Mouse (Mus musculus) frontal cortex, postnatal 14 days (tissue): ENCODE results near the gene Chst14.

Source experiments
- DNase-seq, 2 experiments: peaks; one replicate each; pipeline ENCODE4 v3.0.0; 2022; ENCODE audit warnings: low spot score in 2 of 2

Gene Chst14

DNA sequence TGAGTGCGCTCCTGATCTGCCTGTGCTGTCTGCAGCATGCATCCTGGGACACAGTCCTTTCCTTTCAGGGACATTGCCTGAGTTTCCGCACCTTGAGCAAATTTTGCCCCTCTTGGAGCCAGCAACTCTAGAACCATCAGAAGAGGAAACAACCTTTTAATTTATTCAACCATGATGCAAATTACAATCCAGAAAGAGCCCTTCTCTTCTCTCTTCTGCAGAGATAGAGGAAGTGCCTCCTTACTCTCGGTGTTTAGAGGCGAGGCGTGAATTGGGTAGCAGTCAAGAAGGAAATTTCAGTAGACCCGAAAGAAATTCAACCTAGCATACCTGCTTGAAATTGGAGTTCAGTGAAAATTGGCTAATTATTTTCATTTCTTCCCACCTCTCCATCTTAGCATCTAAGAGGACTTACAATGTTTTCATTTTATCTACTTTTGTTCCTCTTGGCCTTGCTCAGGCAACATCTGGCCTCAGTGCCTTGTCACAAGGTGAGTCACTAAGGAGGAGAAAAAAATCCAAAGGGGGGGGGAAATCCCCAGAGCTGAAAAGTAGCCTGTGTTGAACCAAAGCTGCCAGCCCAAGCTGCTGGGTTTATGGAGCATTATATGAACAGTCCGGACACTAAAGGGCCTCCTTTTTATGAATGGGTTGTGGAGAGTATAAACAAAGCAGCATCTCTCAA, 20.7 kb upstream of the Chst14 start:
- DNase-seq: no peak

DNA sequence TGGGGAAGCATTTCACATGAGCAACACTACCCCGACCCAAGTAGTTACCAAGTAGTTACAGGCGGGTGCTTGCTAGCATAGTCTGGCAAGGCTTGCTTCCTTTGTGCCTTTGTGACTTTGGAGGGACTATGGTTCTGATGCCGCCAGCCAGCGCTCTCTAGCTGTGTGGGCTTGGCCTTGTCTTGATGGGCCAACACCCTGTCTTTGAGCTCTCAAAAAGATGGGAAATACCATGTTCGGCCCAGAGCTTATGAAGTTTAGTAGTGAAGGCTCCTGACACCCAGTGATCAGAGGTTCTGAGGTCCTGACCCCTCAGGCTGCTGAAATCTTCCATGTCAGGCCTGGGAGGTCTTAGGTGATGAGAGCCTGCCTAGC, 20.2 kb upstream of the Chst14 start:
- DNase-seq: no peak

DNA sequence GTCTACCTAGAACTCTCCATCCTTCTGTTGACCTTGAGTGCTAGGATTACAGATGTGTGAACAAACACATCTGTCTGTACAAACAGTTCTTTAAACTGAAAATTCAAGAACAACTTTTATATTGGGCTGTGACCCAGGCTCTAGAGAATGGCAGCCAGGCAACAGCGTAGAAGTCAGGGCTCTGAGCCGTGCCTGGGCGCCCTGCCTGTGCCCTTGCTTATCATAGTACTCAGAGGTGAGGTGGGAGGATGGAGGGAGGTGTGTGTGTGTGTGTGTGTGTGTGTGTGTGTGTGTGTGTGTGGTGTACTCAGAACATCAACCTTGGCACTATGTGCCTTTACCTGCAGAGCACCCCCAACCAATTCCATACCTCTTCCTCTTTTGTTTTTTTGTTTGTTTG, 18.5 kb upstream of the Chst14 start:
- DNase-seq: no peak

DNA sequence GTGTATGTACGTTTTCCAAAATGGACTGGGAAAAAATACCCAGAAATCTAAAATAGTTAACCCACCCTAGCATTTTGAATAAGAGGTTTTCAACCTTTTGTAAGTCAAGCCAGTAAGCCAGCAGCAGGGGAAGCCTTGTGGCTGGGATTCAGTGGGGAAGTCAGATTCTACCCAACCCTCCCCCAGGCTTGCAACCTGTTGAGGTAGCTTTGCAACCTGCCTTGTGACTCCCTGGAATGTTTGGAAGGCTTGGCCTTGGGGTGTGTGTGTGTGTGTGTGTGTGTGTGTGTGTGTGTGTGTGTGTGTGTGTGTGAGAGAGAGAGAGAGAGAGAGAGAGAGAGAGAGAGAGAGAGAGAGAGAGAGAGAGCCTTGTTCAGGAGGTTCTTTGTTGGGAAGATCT, 17.1 kb upstream of the Chst14 start:
- DNase-seq: no peak

DNA sequence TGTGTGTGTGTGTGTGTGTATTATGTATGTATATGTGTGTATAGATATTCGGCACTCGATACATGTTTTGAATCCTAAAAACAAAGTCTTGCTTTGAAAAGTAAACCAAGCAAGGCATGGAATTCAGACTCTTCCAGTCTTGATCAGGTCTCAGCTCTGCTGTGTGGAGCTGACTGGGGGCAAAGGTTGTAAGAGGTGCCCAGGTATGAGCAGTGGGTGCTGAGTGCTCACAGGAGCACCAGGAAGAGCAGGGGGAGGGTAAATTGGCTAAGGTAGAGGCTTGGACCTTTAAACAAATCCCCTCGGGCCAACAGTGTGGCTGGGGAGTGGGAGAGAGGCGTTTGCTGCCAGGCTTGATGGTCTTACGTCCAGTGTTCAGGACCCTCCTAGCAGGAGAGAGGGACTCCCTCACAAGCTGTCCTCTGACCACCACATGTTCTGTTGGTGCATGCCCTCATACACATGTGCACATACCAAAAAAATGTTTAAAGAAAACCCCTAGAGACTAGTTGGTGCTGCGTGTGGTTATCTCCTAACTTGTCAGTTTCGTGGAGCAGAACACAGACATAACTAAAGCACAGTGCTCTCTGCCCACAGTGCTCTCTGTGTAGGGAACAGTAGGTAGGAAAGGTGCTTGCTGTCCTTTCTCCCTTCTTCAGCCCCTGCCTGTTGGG, 15.6 kb upstream of the Chst14 start:
- no peak for DNase-seq

DNA sequence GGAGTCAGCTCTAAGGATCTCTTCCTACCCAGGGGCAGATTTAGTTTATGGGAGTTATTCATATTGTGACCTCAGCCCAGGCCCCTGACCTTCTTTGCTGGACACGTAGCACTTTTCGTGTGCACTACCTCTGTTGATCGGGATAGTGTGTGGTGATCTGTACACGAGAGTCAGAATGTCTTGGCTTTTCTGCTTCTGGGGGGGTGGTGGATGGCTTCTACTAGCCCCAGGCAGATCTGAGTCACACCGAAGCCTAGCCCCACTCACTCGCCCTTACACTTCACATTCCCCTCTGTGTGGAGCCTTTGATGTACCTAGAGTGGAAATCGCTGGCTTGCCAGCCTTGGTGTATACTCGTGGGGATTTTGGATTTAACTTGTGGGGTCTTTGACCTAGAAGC, 13.6 kb upstream of the Chst14 start:
- no peak for DNase-seq

DNA sequence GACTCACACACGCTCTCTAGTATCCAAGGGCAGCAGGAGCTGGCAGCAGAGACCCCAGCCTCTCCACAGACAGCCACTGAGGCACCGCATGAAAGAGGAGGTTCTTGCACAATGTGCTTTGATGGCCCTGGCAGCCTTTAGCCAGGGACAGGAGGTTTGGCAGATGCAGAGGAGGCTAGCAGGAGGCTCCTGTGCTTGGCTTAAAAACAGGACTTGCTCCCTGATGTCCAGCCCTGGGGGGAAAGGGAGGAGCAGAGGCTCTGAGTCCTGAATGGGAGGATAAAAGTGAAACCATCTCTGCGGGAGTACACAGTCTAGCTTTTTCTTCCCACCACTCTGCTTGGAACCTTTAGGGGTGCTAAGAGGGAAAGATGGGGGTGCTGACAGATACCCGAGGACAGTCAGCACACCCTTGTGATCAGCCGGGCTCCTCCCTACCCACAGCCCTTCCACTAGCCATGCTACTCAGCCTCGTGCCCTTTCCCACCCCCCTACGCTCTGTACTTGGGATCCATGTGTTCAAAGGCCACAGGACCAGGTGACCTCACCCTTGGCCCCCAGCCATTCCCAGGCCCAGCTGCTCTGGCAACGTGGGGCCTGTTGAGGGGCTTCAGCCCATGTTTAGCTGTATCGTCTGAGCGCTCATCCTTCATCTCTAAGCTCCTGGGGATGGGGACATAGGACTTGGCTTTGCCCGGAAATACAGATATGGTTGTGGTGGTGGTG, 12.6 kb upstream of the Chst14 start:
- DNase-seq: no peak

DNA sequence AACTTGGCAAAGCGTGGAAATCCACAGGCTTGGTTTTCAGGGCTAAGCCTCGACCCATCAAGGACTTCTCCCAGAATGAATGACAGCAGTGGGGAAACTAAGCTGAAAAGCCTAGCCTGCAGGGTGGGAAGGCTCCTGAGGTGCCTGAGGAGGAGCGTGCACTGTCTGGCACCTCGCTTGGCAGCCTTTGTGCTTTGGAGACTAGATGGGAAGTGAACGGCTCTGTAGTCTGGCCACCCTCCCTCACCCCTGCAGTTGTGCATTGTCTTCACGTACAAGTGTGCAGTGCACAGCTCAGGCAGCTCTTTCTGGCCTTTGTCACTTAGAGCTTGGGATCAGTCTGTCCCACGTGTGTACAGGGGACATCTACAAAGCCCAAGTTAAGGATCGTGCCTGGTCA, 11.6 kb upstream of the Chst14 start:
- no peak for DNase-seq

DNA sequence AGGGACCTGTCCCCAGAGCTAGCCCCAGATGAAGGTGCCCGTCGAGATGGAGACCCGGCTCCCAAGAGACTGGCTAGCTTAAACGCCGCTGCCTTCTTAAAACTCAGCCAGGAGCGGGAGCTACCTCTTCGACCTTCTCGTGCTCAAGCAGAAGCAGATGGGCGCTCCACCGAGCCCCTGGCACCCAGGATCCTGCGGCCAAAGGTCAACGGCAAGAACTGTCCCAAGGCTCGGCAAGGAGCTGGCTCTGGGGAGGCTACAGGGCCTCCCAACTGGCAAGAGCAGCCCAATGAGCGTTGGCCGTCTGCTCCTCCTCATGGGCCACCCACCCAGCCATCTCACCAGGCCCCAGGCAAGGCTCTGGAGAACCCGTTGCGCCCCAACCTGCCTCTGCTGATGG, 9.9 kb upstream of the Chst14 start:
- DNase-seq: no peak

DNA sequence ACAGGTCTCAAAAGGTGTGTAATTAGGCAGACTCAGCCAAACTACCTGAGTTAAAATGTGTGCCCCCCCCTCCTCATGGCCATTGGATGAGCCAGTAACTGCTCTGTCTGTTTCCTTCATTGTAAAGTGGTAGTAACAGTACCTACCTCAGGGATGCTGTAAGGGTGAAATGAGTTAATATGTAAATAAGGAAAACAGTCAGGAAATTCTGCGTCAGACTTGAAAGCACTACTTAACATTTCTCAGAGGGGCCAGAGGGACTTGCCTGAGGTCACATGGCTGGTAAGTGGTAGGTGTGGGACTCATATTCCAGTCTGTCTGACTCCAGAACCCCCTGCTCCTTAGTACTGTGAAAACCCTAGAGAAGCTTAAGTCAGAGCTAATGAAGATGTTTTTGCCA, 7.8 kb upstream of the Chst14 start:
- no peak for DNase-seq

DNA sequence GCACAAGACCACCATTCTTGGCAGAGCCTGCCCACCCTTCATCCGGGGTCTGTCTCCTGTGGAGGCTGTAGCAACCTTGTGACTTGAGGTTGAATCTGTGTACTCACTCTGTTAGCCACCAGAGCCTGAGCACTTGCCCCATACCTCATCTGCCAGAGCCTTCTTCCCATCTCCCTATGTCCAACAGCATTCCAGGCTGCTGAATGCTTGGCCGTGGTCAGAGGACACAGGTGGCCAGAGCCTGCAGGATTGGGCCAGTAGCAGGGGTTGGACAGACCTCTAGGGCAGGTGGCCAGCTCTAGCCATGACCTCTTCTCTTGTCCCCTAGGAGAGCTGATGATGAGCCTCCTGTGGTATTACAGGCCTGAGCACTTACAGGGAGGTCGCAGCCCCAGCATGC, 5.9 kb upstream of the Chst14 start:
- DNase-seq: no peak

DNA sequence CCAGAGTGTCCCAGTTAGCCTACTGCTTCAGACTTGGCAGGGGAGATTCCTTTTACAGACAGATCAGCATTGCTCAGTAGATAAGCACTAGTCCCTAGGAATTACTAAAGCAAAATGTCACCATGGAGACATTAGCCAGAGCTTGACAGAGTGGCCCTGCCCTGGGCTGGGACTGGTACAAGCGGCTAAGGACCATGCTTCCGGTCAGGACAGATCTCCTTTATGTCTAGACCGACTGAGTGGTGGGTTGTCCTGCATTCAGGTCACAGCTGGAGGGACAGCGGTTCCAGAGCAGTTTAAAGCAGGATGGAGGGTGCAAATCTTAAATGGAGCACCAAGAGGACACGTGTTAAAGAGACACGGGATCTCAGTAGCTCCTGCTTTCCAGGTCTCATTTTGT, 344 bp upstream of the Chst14 start:
- DNase-seq: no peak

DNA sequence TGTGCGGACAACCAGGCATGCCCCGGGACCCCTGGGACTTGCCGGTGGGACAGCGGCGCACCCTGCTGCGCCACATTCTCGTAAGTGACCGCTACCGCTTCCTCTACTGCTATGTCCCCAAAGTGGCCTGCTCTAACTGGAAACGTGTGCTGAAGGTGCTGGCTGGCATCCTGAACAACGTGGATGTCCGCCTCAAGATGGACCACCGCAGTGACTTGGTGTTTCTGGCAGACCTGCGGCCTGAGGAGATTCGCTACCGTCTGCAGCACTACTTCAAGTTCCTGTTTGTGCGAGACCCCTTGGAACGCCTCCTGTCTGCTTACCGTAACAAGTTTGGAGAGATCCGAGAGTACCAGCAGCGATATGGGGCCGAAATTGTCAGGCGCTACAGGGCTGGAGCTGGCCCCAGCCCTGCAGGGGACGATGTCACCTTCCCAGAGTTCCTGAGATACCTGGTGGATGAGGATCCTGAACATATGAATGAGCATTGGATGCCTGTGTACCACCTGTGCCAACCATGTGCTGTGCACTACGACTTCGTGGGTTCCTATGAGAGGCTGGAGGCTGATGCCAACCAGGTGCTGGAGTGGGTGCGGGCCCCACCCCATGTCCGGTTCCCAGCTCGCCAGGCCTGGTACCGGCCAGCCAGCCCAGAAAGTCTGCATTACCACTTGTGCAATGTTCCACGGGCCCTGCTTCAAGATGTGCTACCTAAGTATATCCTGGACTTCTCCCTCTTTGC, 873 bp downstream of the Chst14 start:
- no peak for DNase-seq

DNA sequence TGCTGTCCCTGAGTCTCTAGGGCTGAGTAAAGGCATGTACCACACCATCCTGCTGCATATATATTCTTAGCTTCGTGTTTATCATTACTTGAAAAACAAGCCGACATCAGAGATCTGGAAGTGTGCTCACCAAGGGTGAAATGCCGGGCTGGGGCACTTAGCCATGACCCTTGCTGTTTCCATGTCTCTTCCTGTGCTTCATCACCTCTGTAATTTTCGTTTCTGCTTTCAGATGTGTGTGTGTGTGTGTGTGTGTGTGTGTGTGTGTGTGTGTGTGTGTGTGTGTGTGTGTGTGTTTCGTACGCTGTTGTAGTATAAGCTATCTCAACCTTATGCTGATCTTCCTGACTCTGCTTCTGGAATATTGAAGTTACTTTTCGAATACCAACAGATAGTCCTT, 15.0 kb downstream of the Chst14 start:
- no peak for DNase-seq

DNA sequence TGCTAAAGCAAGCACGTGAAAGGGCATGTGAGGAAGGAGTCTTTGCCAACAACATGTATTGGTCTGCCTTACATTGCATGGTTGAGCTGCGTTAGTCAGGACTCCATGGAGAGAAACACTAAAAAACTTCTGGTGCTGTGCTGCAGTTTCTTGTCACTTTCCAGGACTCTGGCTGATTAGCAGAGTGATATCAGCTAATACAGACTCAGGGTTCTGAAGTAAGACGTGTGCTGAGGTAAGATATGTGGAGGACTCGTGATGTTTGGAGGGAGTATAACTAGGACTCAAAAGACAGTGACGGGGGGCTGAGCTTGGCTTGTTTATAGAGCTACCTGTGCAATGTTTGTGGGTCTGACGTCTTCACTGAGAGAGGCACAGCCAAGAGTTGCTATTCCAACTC, 16.9 kb downstream of the Chst14 start:
- DNase-seq: no peak

DNA sequence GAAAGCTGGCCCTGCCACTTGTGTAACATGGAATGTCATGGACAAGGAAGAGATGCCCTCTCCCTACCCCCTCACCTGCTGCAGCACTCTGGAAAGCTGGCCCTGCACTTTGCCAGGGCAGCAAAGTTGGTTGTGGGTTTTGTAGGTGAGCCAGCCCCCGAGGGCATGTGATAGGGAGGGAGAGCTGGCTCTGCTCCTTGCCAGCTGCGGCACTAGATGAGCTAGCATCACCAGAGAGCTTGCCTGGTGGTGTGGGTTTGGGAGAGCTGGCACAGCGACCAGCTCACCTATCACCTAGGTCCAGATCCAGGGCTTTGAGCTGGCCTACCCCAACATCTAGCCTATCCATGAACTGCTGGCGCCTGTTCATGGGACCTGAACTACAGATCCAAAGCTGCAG, 22.5 kb downstream of the Chst14 start:
- DNase-seq: no peak

DNA sequence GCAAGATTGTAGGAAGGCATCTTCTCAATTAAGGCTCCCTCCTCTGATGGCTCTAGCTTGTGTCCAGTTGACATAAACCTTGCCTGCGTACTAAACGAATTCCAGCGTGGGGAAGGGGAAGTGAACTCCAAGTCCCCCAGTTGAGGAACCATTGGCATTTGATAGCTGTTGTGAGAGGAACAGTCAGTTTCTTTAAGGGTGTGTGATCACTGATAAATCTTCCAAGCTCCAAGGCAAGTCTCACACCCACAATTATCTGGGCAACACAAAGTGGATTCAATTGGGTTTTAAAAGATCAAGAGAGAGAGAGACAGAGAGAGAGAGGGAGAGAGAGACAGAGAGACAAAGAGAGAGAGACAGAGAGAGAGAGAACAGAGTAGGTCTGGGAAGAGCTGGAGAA, 23.4 kb downstream of the Chst14 start:
- no peak for DNase-seq

DNA sequence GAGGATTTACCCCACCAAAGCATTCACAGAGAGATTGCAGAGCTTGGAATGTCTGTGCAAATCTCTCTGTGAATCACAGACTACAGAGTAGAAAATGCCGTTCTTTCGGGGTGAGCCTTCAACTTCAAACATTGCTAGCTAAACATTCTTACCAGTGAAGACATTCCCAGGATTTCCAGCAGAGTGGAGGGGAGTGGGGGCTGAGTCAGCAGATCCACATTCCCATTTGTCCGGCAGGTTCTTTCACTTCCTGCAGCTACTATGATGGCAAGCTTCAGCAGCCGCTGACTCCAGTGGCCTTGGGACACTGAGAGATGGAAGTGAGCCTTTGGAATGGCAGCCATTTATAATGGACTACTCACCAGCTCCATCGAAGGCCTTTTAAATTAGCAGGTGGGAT, 30.2 kb downstream of the Chst14 start:
- DNase-seq: no peak

DNA sequence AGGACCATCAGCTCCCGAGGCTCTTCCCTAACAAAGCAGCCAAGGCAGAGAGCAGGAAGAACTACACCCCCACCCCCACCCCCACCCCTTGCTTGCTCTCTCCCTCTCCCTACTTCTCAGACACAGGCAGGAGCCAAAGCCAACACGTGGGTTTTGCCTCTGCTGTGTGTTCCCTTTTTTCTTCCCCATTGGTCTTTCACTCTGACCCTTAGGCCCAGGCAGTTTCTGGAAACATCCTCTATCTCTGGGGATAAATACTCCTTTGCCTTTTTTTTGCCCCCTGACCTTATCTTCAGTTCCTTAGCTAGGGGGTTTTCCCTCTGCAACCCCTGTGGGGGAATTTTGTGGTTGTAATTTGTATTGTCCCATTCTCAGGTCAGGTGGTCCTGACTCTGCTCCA, 33.3 kb downstream of the Chst14 start:
- no peak for DNase-seq

DNA sequence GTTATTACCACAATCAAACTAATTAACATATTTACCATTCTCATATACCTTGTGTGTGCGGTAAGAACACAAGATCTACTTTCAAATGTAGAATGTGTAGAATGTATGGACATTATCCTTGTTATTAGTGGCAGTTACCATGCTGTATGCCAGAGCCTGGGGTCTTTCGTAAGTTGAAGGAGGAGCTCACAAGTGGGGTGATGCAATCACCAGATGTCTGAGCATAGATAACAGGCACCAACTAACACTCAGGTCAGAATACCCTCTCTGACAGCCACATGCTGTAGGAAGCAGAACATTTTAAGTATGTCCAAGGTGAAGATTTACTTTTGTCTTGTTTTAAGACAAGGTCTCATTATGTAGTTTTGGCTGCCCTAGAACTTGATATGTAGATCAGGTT, 34.1 kb downstream of the Chst14 start:
- DNase-seq: no peak

DNA sequence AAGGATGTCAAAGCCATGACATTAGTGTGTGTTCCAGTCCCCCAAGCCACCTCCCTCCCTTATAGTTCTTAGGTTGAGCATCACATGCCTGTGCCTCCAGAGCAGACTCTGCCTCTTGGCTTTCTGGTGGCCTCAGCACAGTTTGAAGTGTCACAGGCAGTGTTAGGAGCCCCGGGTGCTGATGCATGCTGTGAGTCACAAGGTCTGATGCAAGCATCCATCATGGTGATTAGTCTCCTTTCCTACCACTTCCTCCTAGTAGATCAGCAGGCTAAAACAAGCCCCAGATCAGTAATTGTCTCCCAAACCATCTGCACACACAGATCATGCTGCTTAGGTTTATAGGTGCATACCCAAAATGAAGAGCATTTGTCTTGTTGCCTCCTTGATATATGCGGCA, 35.2 kb downstream of the Chst14 start:
- no peak for DNase-seq

DNA sequence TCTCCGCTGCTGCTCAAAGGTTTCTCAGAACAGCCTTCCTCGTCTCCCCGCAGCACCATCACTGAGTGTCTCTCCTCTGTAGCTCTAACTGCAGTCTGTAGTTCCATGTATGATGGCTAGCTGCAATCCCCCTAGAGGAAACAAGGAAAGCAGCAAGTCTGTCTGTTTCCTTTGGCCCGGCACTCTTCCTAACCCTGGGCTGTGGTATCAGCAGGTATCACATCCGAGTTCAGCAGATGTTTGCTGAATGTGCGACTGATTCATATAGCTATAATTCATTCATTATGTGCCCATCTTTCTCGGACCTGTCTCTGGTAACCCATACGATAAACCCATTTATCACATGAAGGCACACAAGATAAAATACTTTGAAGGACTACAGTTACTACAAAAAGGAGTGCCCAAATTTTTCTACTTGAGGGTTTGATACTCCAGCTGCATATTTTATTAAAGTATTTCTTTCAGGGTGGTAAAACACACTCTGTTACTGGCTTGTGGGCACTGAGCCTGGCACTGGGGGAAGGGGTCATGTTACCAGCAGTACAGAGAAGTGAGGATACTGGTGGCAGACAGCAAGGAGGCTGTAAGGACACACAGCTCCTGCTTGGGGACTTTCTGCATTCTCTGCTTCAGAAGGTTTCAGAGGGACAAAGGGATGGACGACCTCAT, 36.8 kb downstream of the Chst14 start:
- no peak for DNase-seq
